Mouse (Mus musculus): ENCODE measurements around the gene Gabrd.

GRCm38 (mm10) chr4:155356354-155356753 is 41.6 kb downstream of the Gabrd start:
- TF ChIP-seq POLR2A (IDR thresholded peaks at IDR 0.05; ENCODE audit: borderline replicate concordance, low read depth, low read length), result no peak
- no peak for TF ChIP-seq CTCF (IDR thresholded peaks at IDR 0.05; ENCODE audit: low read depth, low read length)

Data from bone marrow macrophage, adult 2 months (primary cell).